Mouse (Mus musculus) cerebellum, adult (tissue): ENCODE results near the gene Slc25a41.

Experiments used
- ATAC-seq: cut with Nextera tagmentation; 2 replicates; pipeline ENCODE4 v1.9.2; 2017; ENCODE audit warnings: mild to moderate bottlenecking, moderate library complexity, mixed read lengths; ENCODE audit not compliant: insufficient number of reproducible peaks, low FRiP score, low TSS enrichment

Gene Slc25a41

GRCm38 (mm10) chr17:57041554-57041953, at the start of gene Slc25a41:
Slc25a41 (minus strand) TSS chr17:57041654.
- ATAC-seq, result no peak

GRCm38 (mm10) chr17:57087049-57087832, 45.8 kb upstream of the Slc25a41 start, which contains the start of gene Tubb4a:
Tubb4a (minus strand) TSS chr17:57087782.
- peak; percentile 89 for ATAC-seq

GRCm38 (mm10) chr17:57085970-57086757, 44.7 kb upstream of the Slc25a41 start:
- peak; percentile 67 for ATAC-seq

GRCm38 (mm10) chr17:57082481-57082880, 41.0 kb upstream of the Slc25a41 start:
- 0 out of 2 replicates have a peak, but pooled peaks have one; percentile 17 for ATAC-seq

GRCm38 (mm10) chr17:57081234-57081842, 39.9 kb upstream of the Slc25a41 start:
- ATAC-seq, result no peak

- ATAC-seq, result no peak
Measured at GRCm38 (mm10) chr17:57079919-57080318, 38.5 kb upstream of the Slc25a41 start.

GRCm38 (mm10) chr17:57078336-57078735, 36.9 kb upstream of the Slc25a41 start, which contains the start of gene Dennd1c:
Dennd1c (minus strand) TSS chr17:57078514.
- ATAC-seq, result no peak

GRCm38 (mm10) chr17:57076916-57077315, 35.5 kb upstream of the Slc25a41 start:
- ATAC-seq, result no peak

GRCm38 (mm10) chr17:57070699-57071098, 29.2 kb upstream of the Slc25a41 start:
- ATAC-seq, result no peak

- ATAC-seq, result no peak
Measured at GRCm38 (mm10) chr17:57070272-57070671, 28.8 kb upstream of the Slc25a41 start.

- ATAC-seq, result no peak
Measured at GRCm38 (mm10) chr17:57066908-57067307, 25.5 kb upstream of the Slc25a41 start.

- no peak for ATAC-seq
Measured at GRCm38 (mm10) chr17:57063031-57063430, 21.6 kb upstream of the Slc25a41 start.

- ATAC-seq, result no peak
Measured at GRCm38 (mm10) chr17:57062548-57062947, 21.1 kb upstream of the Slc25a41 start.

- no peak for ATAC-seq
Measured at GRCm38 (mm10) chr17:57062011-57062521, 20.6 kb upstream of the Slc25a41 start.

GRCm38 (mm10) chr17:57061069-57061468, 19.6 kb upstream of the Slc25a41 start:
- no peak for ATAC-seq

GRCm38 (mm10) chr17:57060231-57060801, 18.9 kb upstream of the Slc25a41 start:
- ATAC-seq, result peak; percentile 92

- no peak for ATAC-seq
Measured at GRCm38 (mm10) chr17:57059486-57059977, 18.1 kb upstream of the Slc25a41 start, which contains the start of gene Slc25a23. Slc25a23 (minus strand) TSS chr17:57059863.

GRCm38 (mm10) chr17:57058891-57059485, 17.5 kb upstream of the Slc25a41 start, which contains the start of gene Crb3:
Crb3 (plus strand) TSS chr17:57059105.
- ATAC-seq, result no peak

GRCm38 (mm10) chr17:57056246-57056645, 14.8 kb upstream of the Slc25a41 start:
- ATAC-seq, result no peak
